Mouse (Mus musculus): Measurements from ENCODE around the gene Slc25a34.

DNA sequence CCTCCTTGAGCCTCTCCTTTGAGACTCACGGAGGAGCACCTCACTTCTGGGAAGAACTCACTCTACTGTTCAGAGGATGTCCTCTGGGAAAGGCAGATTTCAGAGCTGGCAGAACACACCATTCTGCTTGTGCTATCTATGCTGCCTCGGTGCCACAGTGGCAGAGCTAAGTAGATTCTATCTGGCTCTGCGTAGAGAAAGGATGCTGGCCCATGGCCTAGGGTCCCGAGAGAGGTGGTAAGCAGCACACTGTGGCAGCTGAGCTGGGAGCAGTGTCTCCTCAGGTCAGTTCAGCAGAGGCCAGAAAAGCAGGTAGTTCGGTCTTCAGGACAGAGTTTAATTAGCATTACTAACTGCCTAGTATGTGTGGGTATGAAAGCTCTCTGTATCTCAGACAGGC, 24.6 kb upstream of the Slc25a34 start:
- TF ChIP-seq CTCF (conservative IDR thresholded peaks at IDR 0.05; ENCODE audit: low read length) (no peak), POU5F1 (IDR thresholded peaks at IDR 0.05; ENCODE audit: borderline replicate concordance, low read length) (no peak), NANOG (IDR thresholded peaks at IDR 0.05; ENCODE audit: borderline replicate concordance, low read length) (no peak)

All from E14TG2a.4 (cell line).